Mouse (Mus musculus) liver, embryonic 14.5 days (tissue): ENCODE measurements at regions not wholly inside any gene's neighbourhood (a gene's known extent, or its start where the extent isn't known, plus 50 kb on each side); places are given as distances from the start of the nearest gene placed in this dataset.

Experiments
- CTCF ChIP-seq: IDR thresholded peaks from 2 replicates; pipeline ENCODE4 v1.5.1; 2016; ENCODE audit warnings: antibody characterized with exemption, low read depth, control low read depth
- EP300 ChIP-seq: IDR thresholded peaks from 2 replicates; pipeline ENCODE4 v1.6.1; 2016; ENCODE audit warnings: antibody characterized with exemption, low read depth

DNA sequence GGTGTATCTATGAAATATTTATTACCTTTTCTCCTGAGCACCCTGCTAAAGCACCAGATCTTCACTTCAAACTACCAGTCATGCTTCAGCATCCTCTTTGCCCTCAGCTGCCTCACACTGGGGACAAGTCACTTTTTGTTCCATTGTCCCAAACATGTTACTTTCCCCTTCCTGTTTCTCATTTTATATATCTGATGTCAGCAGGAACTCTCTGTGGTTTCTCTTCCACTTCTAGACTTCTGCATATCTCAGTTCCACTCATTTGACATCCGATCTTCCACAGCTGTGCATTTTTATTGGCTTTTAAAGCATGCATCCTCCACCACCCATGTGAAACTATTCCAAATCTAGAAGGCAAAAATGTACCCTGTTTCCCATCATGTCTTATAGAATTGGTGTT lies 474.4 kb upstream of the Camk1g start:
- TF ChIP-seq CTCF: no peak
- no peak for TF ChIP-seq EP300
